Mouse (Mus musculus): ENCODE measurements around the gene Cbwd1.

Cbwd1 gene

GRCm38 (mm10) chr19:24961172-24961962 lies at the start of gene Cbwd1:
Gene Cbwd1, minus strand, starts transcription at chr19:24961610.
- DNase-seq (ENCODE audit: low read depth, low spot score), result peak; percentile 98

DNA sequence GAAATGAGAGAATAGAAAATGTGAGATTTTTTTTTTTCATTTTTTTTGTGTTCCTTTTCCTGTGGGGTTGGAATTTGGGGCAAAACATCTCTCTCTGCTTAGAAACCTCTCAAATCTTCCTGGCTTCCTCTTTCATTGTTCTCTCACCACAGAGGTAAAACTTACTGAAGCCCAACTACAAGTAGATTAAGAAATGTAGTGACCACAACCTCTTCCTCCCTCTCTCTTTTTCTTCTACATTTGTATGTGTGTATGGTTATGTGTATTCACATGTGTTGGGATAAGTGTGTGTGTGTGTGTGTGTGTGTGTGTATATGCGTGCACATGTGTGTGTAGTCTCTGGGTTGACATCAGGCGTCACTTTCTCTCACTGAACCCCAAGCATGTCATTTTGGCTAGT lies 47.1 kb upstream of the Cbwd1 start:
- no peak for DNase-seq (ENCODE audit: low read depth, low spot score)

DNA sequence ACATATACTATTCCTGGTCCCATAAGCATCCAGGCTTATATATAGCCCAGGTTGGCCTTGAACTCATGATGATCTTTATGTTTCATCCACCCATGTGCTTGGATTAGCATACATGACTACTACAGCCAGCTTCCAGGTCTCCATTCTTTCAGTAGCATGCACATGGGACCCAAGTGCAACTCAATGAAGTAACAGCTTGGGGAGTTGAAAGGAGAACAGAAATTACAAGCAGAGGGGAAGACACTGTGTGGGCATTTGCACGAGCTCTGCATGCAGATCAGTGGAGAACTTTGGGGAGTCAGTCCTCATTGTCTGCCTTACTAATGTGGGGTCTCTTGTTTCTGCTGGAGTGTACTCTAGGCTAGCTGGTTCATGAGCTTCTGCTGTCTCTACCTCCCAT lies 45.3 kb upstream of the Cbwd1 start:
- DNase-seq (ENCODE audit: low read depth, low spot score), result no peak

GRCm38 (mm10) chr19:25003810-25004209 lies 42.4 kb upstream of the Cbwd1 start:
- no peak for DNase-seq (ENCODE audit: low read depth, low spot score)

DNA sequence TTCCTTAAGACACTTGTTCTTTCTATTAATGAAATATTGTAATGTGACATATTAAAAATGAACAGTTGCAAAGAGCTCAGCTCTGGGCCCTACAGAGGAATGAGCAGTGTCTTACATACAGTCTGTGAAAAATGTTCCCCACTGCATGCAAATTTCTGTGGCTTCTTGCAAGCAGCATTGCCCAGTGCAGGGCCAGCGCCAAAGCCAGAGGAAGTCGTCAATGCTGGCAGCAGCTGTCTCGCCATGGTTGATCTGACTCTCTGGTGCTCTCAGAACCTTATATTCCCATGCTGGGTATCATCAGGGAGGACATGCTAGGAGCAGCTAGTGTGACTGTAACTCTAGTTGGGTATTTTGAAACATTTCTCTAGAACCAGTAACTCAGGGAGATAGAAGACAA lies 41.4 kb upstream of the Cbwd1 start:
- DNase-seq (ENCODE audit: low read depth, low spot score), result no peak

DNA sequence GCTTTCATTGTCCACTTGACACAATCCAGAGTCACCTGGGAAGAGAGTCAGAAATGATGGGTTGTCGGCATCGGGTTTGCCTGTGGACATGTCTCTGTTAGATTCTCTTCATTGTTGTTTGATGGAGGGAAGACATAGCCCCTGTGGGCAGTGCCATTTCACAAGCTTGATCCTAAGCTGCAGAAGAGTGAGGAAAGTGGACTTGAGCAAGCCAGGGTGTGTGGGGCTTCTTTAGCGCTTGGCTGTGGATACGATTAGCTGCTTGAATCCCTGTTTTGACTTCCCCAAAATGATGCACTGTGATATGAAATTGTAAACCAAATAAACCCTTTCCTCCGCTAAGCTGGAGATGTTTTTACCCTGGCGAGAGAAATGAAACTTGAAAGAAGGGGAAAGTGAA lies 40.6 kb upstream of the Cbwd1 start:
- no peak for DNase-seq (ENCODE audit: low read depth, low spot score)

DNA sequence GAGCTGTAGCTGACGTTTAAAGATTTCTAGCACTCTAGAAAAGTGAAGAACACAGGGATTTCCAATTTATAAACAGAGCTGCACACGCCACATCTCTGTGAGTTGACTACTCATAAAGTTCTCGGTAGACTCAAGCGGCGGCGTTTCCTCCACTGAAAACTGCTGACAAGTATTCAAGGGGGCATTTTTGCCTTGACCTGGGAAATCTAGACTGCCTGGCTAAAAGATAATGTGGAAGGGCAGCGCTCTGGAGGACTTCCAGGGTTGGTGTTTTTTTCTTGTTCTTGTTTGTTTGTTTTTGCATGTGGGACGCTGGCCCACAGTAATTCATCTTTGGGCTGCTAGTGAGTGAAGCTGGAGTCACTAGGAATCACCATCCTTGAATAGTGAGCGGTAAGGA lies 38.7 kb upstream of the Cbwd1 start:
- DNase-seq (ENCODE audit: low read depth, low spot score), result no peak

DNA sequence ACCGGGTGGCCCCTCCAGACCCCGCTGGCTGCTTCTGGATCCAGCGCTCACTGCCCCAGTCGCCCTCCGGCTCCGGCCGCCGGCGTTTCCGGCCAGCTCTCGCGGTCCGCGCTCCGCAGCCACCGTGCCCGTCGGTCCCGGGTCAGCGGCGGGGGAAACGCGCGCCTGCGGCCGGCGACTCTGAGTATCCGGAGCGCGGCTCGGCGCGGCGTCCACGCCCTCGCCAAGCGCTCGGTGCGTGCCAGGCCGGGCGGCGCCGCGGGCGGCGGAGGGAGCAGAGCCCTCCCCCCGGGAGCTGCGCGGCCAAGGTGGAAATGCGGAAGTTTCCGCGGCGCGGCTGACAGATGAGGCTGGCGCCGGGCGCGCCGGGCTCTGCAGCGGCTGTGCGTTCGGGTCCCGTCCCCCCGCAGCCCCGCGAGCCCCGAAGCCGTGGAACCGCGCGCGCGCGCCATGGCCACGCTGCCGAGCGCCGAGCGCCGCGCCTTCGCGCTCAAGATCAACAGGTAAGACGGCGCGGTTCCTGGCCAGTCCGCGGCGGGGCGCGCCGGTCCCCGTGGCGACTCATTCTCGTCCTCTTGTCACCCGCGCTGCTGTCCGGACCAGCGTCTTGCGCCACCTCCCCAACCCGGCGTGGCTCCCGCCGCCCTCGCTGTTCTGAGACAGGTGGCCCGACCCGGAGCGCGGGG lies 37.9 kb upstream of the Cbwd1 start, which contains the start of gene Dock8:
Gene Dock8, plus strand, starts transcription at position 334 of the 686 bp plus-strand sequence.
- DNase-seq (ENCODE audit: low read depth, low spot score), result no peak

GRCm38 (mm10) chr19:24998561-24998960 lies 37.2 kb upstream of the Cbwd1 start:
- DNase-seq (ENCODE audit: low read depth, low spot score), result no peak

- DNase-seq (ENCODE audit: low read depth, low spot score), result no peak
Measured at GRCm38 (mm10) chr19:24996815-24997704, 35.6 kb upstream of the Cbwd1 start.

DNA sequence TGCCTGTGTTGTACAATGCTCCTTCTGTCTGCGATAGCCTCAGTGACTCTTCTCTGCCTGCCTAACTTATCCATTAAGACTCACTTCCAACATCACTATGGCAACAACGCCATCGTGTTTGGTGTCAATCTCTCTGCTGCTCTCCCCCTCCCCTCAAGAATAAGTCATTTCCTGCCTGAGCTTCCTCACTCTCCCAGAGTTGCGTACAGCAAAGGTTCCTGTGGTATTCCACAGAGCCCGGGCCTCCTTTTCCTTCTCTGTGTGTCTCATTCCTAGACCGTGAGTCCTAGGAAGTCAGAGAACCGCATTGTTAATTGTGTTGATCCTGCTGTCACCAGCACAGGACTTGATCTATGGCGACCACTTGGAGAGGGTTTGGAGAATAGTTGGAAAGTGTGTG lies 33.5 kb upstream of the Cbwd1 start:
- DNase-seq (ENCODE audit: low read depth, low spot score), result no peak

- DNase-seq (ENCODE audit: low read depth, low spot score), result no peak
Measured at GRCm38 (mm10) chr19:24993526-24993925, 32.1 kb upstream of the Cbwd1 start.

- DNase-seq (ENCODE audit: low read depth, low spot score), result no peak
Measured at GRCm38 (mm10) chr19:24990138-24990822, 28.9 kb upstream of the Cbwd1 start.

GRCm38 (mm10) chr19:24988831-24989230 lies 27.4 kb upstream of the Cbwd1 start:
- DNase-seq (ENCODE audit: low read depth, low spot score), result no peak

DNA sequence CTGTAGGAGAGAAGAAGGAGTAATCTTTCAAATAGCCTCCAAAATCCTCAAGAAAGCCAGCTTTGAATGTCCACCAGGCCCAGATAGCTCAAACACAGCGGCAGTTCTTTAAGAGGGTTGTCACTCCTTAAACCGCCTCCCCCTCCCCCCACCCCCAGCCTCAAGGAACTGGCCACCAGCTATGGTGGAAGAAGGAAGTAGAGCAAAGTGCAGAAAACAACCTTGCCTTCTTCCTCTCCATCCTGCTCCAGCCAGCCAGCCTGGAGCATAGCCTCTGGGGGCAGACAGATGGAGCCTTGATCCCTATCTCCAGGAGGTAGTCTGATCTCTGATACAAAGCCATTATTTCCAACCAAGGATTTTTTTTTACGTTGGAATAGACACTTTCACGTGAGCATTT lies 25.9 kb upstream of the Cbwd1 start:
- no peak for DNase-seq (ENCODE audit: low read depth, low spot score)

DNA sequence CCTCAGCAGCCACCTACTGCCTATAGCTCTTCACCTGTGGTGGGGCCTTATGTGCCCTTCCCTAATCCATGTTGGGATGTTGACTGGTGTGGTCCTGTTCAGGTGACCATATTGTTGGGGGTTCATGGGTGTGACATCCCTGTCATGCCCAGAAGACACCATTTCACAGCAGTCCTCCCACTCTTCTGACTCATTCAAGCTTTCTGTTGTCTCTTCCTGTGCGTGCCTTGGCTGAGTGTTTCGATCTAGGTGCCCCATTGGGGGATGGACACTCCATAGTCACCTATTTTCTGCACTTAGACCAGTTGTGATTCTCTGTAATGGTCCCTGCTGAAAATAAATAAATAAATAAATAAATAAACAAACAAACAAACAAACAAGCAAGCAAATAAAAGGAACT lies 23.6 kb upstream of the Cbwd1 start:
- no peak for DNase-seq (ENCODE audit: low read depth, low spot score)

- DNase-seq (ENCODE audit: low read depth, low spot score), result no peak
Measured at GRCm38 (mm10) chr19:24983857-24984498, 22.6 kb upstream of the Cbwd1 start.

- DNase-seq (ENCODE audit: low read depth, low spot score), result no peak
Measured at GRCm38 (mm10) chr19:24983050-24983449, 21.6 kb upstream of the Cbwd1 start.

GRCm38 (mm10) chr19:24981294-24981693 lies 19.9 kb upstream of the Cbwd1 start:
- DNase-seq (ENCODE audit: low read depth, low spot score), result peak; percentile 35

- DNase-seq (ENCODE audit: low read depth, low spot score), result no peak
Measured at GRCm38 (mm10) chr19:24978852-24979842, 17.7 kb upstream of the Cbwd1 start.

Measured in telencephalon, adult 2 months (tissue).